Mouse (Mus musculus) liver, embryonic 14.5 days (tissue): ENCODE measurements around the gene Olfr560.

Experiments used
- CTCF ChIP-seq: IDR thresholded peaks from 2 replicates; pipeline ENCODE4 v1.5.1; 2016; ENCODE audit warnings: antibody characterized with exemption, low read depth, control low read depth
- EP300 ChIP-seq: IDR thresholded peaks from 2 replicates; pipeline ENCODE4 v1.6.1; 2016; ENCODE audit warnings: antibody characterized with exemption, low read depth

DNA sequence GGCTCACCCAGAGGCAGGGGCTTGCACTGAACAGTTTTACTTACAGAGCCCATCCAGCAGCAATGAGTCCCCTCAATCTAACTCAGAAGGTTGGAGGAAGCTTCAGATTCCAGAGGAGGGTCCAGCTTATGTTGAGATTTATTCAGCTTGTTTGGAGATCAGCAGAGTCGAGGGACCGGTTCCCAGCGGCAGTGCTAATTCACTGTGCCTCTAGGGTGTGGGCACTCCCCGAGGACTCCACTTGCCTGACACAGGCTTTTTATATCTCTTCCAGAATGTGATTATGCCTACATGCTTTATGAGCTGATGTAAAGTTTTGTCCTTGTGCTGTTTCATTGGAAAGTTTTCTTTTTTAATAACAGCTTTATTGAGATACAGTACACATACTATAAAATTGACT is at the start of gene Olfr560, which contains the start of gene Olfr78:
- TF ChIP-seq CTCF = no peak
- no peak for TF ChIP-seq EP300
